Mouse (Mus musculus): ENCODE data around the gene Gm14443.
"Not testable (repeated sequence)": the region's sequence is repeated elsewhere in the genome, so short reads cannot be mapped to it uniquely, and the experiment has no call there.

DNA sequence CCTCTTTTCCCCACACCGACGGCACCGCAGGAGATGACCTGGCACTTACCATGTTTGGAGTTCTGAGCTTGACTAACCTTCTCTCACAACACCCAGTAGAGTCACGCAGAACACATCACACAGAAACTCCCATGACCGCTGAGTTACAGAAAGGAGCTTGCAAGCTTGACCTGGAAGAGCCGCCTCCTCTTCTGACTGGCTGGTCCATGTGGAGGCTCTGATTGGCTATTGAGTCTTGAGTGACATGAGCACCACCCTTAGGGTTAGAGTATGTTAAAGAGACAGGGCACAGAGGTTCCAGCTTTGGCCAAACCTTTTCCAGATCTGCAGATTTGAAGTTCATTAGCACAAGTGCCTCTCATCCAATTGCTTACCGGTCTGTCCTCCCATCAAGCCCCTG lies 31.1 kb upstream of the Gm14443 start, which contains the start of gene Gm14391:
- not testable (repeated sequence) for TF ChIP-seq EP300, CTCF (IDR thresholded peaks at IDR 0.05; ENCODE audit: low read depth)

Measured in liver, embryonic 14.5 days (tissue).